9 mouse cellular contexts compared by ENCODE assay signal in the genomic region with DNA sequence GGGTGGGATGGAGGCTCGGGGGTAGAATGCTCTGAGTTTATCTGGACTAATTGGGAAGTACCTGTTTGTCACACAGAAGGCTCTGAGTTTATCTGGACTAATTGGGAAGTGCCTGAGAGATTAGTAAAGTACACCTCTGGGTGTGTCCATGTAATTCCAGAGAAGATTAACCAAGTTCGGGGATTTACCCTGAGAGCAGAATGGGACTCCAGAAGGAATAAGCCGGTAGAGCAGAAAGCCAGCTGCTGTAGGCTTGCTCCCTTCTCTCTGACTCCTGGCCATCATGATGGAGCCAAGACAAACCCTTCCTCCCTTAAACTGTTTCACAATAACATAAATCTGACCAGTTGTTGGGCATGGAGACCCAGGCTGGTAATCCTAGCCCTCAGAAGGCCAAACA. TPM values are rescaled to one million over a fixed set of nuclear protein-coding genes. Genes with fewer than 3 reads are reported as not detected.
DNase-seq lines count a peak whose midpoint lies in the region; ATAC-seq lines count a peak whose summit lies in the region.
"Had no signal": no experiment of that assay in that cellular context is flagged by ENCODE, and none has a peak within 500 bp of the region (broad histone marks: within the 10 kb centered on the region; RNA-seq: fewer than 3 reads in every experiment).

No protein-coding gene starts in this region.

- ATAC-seq in heart, embryonic 16.5 days (replicated peaks; ENCODE audit: extremely low read depth, insufficient read depth, low FRiP score), result no peak
- no peak for ATAC-seq in hindbrain, embryonic 14.5 days (ENCODE audit: low FRiP score)
- ATAC-seq in midbrain, embryonic 13.5 days, result no peak

- no peak for DNase-seq in heart, postnatal 14 days
- DNase-seq in embryonic facial prominence, embryonic 10.5 days (ENCODE audit: low spot score), result no peak
- DNase-seq in hindbrain, embryonic 14.5 days (ENCODE audit: low spot score), result no peak
- DNase-seq in spleen, adult 18-20 months, result no peak
- no peak for DNase-seq in gastrocnemius, postnatal 25 days
- no peak for DNase-seq in urinary bladder, postnatal 36 days (ENCODE audit: low spot score in 2 of 2)

- H3K4me2 ChIP-seq in heart, embryonic 16.5 days (ENCODE audit: low read depth, low read length), result no peak overlapping the region
- H3K4me2 ChIP-seq in hindbrain, embryonic 14.5 days (replicated peaks), result no peak overlapping the region; the same call in 1 of the 2 replicates
- H3K4me2 ChIP-seq in midbrain, embryonic 13.5 days (replicated peaks), result 0 out of 2 replicates have a peak overlapping the region, but pooled peaks have one; percentile 60

- H3K4me3 ChIP-seq in heart, embryonic 16.5 days (ENCODE audit: low read length), result no peak overlapping the region
- H3K4me3 ChIP-seq in embryonic facial prominence, embryonic 10.5 days, result peak overlapping the region; percentile 60; the same call in 1 of the 2 replicates
- H3K4me3 ChIP-seq in hindbrain, embryonic 14.5 days (replicated peaks; ENCODE audit: low read length), result no peak overlapping the region
- no peak overlapping the region for H3K4me3 ChIP-seq in midbrain, embryonic 13.5 days (replicated peaks)

- WGBS in heart, embryonic 16.5 days, result 44% methylated on average over 3 of the region's 3 CpGs
- 50% methylated on average over 3 of the region's 3 CpGs for WGBS in embryonic facial prominence, embryonic 10.5 days
- WGBS in hindbrain, embryonic 14.5 days, result 72% methylated on average over 3 of the region's 3 CpGs
- 27% methylated on average over 3 of the region's 3 CpGs for WGBS in midbrain, embryonic 13.5 days

- H3K4me1 ChIP-seq in heart, embryonic 16.5 days (ENCODE audit: control insufficient read depth, insufficient read depth, low read length), result peaks cover 38% of the 10 kb centered on the region
- peaks cover 68% of the 10 kb centered on the region for H3K4me1 ChIP-seq in embryonic facial prominence, embryonic 10.5 days
- H3K4me1 ChIP-seq in hindbrain, embryonic 14.5 days (replicated peaks; ENCODE audit: control insufficient read depth, insufficient read depth, low read length), result peaks cover 51% of the 10 kb centered on the region
- H3K4me1 ChIP-seq in midbrain, embryonic 13.5 days (replicated peaks), result peaks cover 56% of the 10 kb centered on the region

- H3K36me3 ChIP-seq in heart, embryonic 16.5 days (ENCODE audit: control insufficient read depth, insufficient read depth), result peaks cover 8% of the 10 kb centered on the region; the same call in 1 of the 2 replicates
- peaks cover 30% of the 10 kb centered on the region for H3K36me3 ChIP-seq in embryonic facial prominence, embryonic 10.5 days (replicated peaks)
- peaks cover 19% of the 10 kb centered on the region for H3K36me3 ChIP-seq in hindbrain, embryonic 14.5 days (replicated peaks; ENCODE audit: control insufficient read depth, insufficient read depth)
- peaks cover 15% of the 10 kb centered on the region for H3K36me3 ChIP-seq in midbrain, embryonic 13.5 days

- H3K9me3 ChIP-seq in heart, embryonic 16.5 days (replicated peaks; ENCODE audit: control insufficient read depth, low read length), result no peaks in the 10 kb centered on the region
- H3K9me3 ChIP-seq in embryonic facial prominence, embryonic 10.5 days, result no peaks in the 10 kb centered on the region
- no peaks in the 10 kb centered on the region for H3K9me3 ChIP-seq in hindbrain, embryonic 14.5 days (ENCODE audit: control insufficient read depth, low read length)
- no peaks in the 10 kb centered on the region for H3K9me3 ChIP-seq in midbrain, embryonic 13.5 days

- intact Hi-C loops in heart, postnatal 14 days (cut with DNase I), result no loop called here

- H3K9ac ChIP-seq in heart, embryonic 16.5 days (ENCODE audit: low read length), result no peak overlapping the region; the same call in 1 of the 2 replicates
- H3K9ac ChIP-seq in hindbrain, embryonic 14.5 days, result peak overlapping the region; percentile 13; the same call in 1 of the 2 replicates
- no peak overlapping the region for H3K9ac ChIP-seq in midbrain, embryonic 13.5 days (replicated peaks)

- no peaks in the 10 kb centered on the region for H3K27me3 ChIP-seq in heart, embryonic 16.5 days (ENCODE audit: control insufficient read depth, insufficient read depth, low read length)
- H3K27me3 ChIP-seq in embryonic facial prominence, embryonic 10.5 days (replicated peaks; ENCODE audit: low read depth, poor library complexity, severe bottlenecking), result no peaks in the 10 kb centered on the region
- no peaks in the 10 kb centered on the region for H3K27me3 ChIP-seq in hindbrain, embryonic 14.5 days (ENCODE audit: control insufficient read depth, insufficient read depth, low read length)
- H3K27me3 ChIP-seq in midbrain, embryonic 13.5 days, result no peaks in the 10 kb centered on the region
- H3K27me3 ChIP-seq: CH12.LX had no signal

- H3K27ac ChIP-seq in heart, embryonic 16.5 days (ENCODE audit: low read length), result peak overlapping the region; percentile 89
- H3K27ac ChIP-seq in embryonic facial prominence, embryonic 10.5 days (replicated peaks), result peak overlapping the region; percentile 74
- peak overlapping the region; percentile 83; the same call in 1 of the 2 replicates for H3K27ac ChIP-seq in hindbrain, embryonic 14.5 days
- peak overlapping the region; percentile 80 for H3K27ac ChIP-seq in midbrain, embryonic 13.5 days

RNA-seq across cellular contexts. Expression of a gene that starts 25.5 kb away (rescaled TPM):
- polyA plus RNA-seq in heart, embryonic 16.5 days (2015; fragmentation: Nextera tagmentation; extraction: Ambion mirVana), result 5.1 and 5.6 TPM in 2 replicates
- total RNA-seq in heart, postnatal 14 days (2021), result 1 to 10 TPM; 3.1 to 3.4 TPM
- 6.4 and 6.8 TPM in 2 replicates for polyA plus RNA-seq in embryonic facial prominence, embryonic 10.5 days (2016; fragmentation: Nextera tagmentation; extraction: Ambion mirVana)
- 5.3 TPM in 2 replicates for polyA plus RNA-seq in hindbrain, embryonic 14.5 days (2014; fragmentation: Nextera tagmentation; extraction: Ambion mirVana)
- polyA plus RNA-seq in midbrain, embryonic 13.5 days (2015; fragmentation: Nextera tagmentation; extraction: Ambion mirVana), result 5.1 and 6.1 TPM in 2 replicates
- total RNA-seq in gastrocnemius, postnatal 25 days (2021), result 1 to 10 TPM; 1.6 to 2.0 TPM

RNA-seq across cellular contexts. Expression of a gene that starts 26.4 kb away (rescaled TPM):
- 12.2 and 12.8 TPM in 2 replicates for polyA plus RNA-seq in heart, embryonic 16.5 days (2015; fragmentation: Nextera tagmentation; extraction: Ambion mirVana)
- total RNA-seq in heart, postnatal 14 days (2021), result 10 to 100 TPM in 1 of 2 experiments, 1 to 10 TPM in 1; 9.7 to 15.5 TPM
- polyA plus RNA-seq in embryonic facial prominence, embryonic 10.5 days (2016; fragmentation: Nextera tagmentation; extraction: Ambion mirVana), result 29.8 and 31.8 TPM in 2 replicates
- 39.2 and 42.9 TPM in 2 replicates for polyA plus RNA-seq in hindbrain, embryonic 14.5 days (2014; fragmentation: Nextera tagmentation; extraction: Ambion mirVana)
- 45.4 and 50.1 TPM in 2 replicates for polyA plus RNA-seq in midbrain, embryonic 13.5 days (2015; fragmentation: Nextera tagmentation; extraction: Ambion mirVana)
- 10 to 100 TPM; 19.2 to 68.3 TPM for total RNA-seq in gastrocnemius, postnatal 25 days (2021)

RNA-seq across cellular contexts. Expression of a gene that starts 29.1 kb away (rescaled TPM):
- polyA plus RNA-seq in heart, embryonic 16.5 days (2015; fragmentation: Nextera tagmentation; extraction: Ambion mirVana), result 44.2 and 50.7 TPM in 2 replicates
- total RNA-seq in heart, postnatal 14 days (2021), result 10 to 100 TPM; 65.0 to 75.7 TPM
- 32.2 and 32.5 TPM in 2 replicates for polyA plus RNA-seq in embryonic facial prominence, embryonic 10.5 days (2016; fragmentation: Nextera tagmentation; extraction: Ambion mirVana)
- 58.1 and 58.9 TPM in 2 replicates for polyA plus RNA-seq in hindbrain, embryonic 14.5 days (2014; fragmentation: Nextera tagmentation; extraction: Ambion mirVana)
- 35.5 and 37.6 TPM in 2 replicates for polyA plus RNA-seq in midbrain, embryonic 13.5 days (2015; fragmentation: Nextera tagmentation; extraction: Ambion mirVana)
- total RNA-seq in gastrocnemius, postnatal 25 days (2021), result 10 to 100 TPM; 42.2 to 49.3 TPM

RNA-seq across cellular contexts. Expression of a gene that starts 36.7 kb away (rescaled TPM):
- polyA plus RNA-seq in heart, embryonic 16.5 days (2015; fragmentation: Nextera tagmentation; extraction: Ambion mirVana), result 1.9 and 2.5 TPM in 2 replicates
- total RNA-seq in heart, postnatal 14 days (2021), result 1 to 10 TPM; 3.8 to 6.5 TPM
- not detected in 2 replicates for polyA plus RNA-seq in embryonic facial prominence, embryonic 10.5 days (2016; fragmentation: Nextera tagmentation; extraction: Ambion mirVana)
- 0.78 and 1.3 TPM in 2 replicates for polyA plus RNA-seq in hindbrain, embryonic 14.5 days (2014; fragmentation: Nextera tagmentation; extraction: Ambion mirVana)
- polyA plus RNA-seq in midbrain, embryonic 13.5 days (2015; fragmentation: Nextera tagmentation; extraction: Ambion mirVana), result 0.35 and 0.37 TPM in 2 replicates
- 1 to 10 TPM; 1.4 to 2.1 TPM for total RNA-seq in gastrocnemius, postnatal 25 days (2021)
- total RNA-seq: CH12.LX had no signal

RNA-seq across cellular contexts. Expression of a gene that starts 43.1 kb away (rescaled TPM):
- polyA plus RNA-seq in heart, embryonic 16.5 days (2015; fragmentation: Nextera tagmentation; extraction: Ambion mirVana), result 46.3 and 46.5 TPM in 2 replicates
- total RNA-seq in heart, postnatal 14 days (2021), result 10 to 100 TPM; 45.3 to 48.2 TPM
- polyA plus RNA-seq in embryonic facial prominence, embryonic 10.5 days (2016; fragmentation: Nextera tagmentation; extraction: Ambion mirVana), result 35.0 and 39.3 TPM in 2 replicates
- polyA plus RNA-seq in hindbrain, embryonic 14.5 days (2014; fragmentation: Nextera tagmentation; extraction: Ambion mirVana), result 170 and 175 TPM in 2 replicates
- 74.7 and 77.5 TPM in 2 replicates for polyA plus RNA-seq in midbrain, embryonic 13.5 days (2015; fragmentation: Nextera tagmentation; extraction: Ambion mirVana)
- total RNA-seq in gastrocnemius, postnatal 25 days (2021), result 10 to 100 TPM; 35.2 to 39.7 TPM
